Mouse (Mus musculus) small intestine, adult 2 months (tissue): ENCODE measurements around the gene Lrrc17. TPM values are rescaled to one million over a fixed set of nuclear protein-coding genes. Genes with fewer than 3 reads are reported as not detected.
"Not testable (repeated sequence)": the region's sequence is repeated elsewhere in the genome, so short reads cannot be mapped to it uniquely, and the experiment has no call there.

Source experiments
- H3K27ac ChIP-seq: fragments of 200-500 bp; 2 replicates; pipeline ENCODE4 v1.5.1; 2012; ENCODE audit warnings: low read depth, low read length, control low read depth, inconsistent platforms; ENCODE audit not compliant: insufficient read depth
- H3K27me3 ChIP-seq: fragments of 200-500 bp; 2 replicates; pipeline ENCODE4 v1.6.1; 2012; ENCODE audit warnings: mild to moderate bottlenecking, moderate library complexity, low read length, inconsistent platforms; ENCODE audit not compliant: control insufficient read depth, insufficient read depth
- H3K36me3 ChIP-seq: fragments of 200-500 bp; 2 replicates; pipeline ENCODE4 v1.6.1; 2012; ENCODE audit warnings: mild to moderate bottlenecking, low read length, control low read depth, inconsistent platforms; ENCODE audit not compliant: control insufficient read depth, insufficient read depth
- H3K4me1 ChIP-seq: fragments of 200-500 bp; 2 replicates; pipeline ENCODE4 v1.6.1; 2012; ENCODE audit warnings: low read length, inconsistent platforms, mixed read lengths; ENCODE audit not compliant: control insufficient read depth, insufficient read depth, insufficient read length
- H3K4me3 ChIP-seq: fragments of 200-500 bp; 2 replicates; pipeline ENCODE4 v1.5.1; 2012; ENCODE audit warnings: low read depth, mild to moderate bottlenecking, control low read depth, inconsistent platforms, low read length, moderate library complexity
- CTCF ChIP-seq: fragments of 200-500 bp; IDR thresholded peaks from 2 replicates; pipeline ENCODE4 v1.5.1; 2012; ENCODE audit warnings: low read depth, mild to moderate bottlenecking, control low read depth, inconsistent platforms, low read length, moderate library complexity, mixed read lengths; ENCODE audit not compliant: insufficient replicate concordance, insufficient read length; ENCODE audit errors: extremely low read depth
- POLR2A ChIP-seq: fragments of 200-500 bp; IDR thresholded peaks from 2 replicates; pipeline ENCODE4 v1.6.1; 2012; ENCODE audit warnings: low read depth, mild to moderate bottlenecking, control low read depth, inconsistent platforms, low read length, moderate library complexity
- WGBS: fragments of 180-500 bp; shearing (Covaris S2); methylation state at CpG from one replicate; pipeline ENCODE4 v1.1.7; 2018; 5-methylcytosine and 5-hydroxymethylcytosine counted together
- polyA plus RNA-seq: library from polyadenylated mRNA; depleted of rRNA; stranded (reverse); fragments of >200 nt; gene quantifications from 2 replicates; pipeline ENCODE4 v1.2.3, GENCODE M21; 2012

Gene Lrrc17
- polyA plus RNA-seq, 1 experiment, result 0.56 TPM

DNA sequence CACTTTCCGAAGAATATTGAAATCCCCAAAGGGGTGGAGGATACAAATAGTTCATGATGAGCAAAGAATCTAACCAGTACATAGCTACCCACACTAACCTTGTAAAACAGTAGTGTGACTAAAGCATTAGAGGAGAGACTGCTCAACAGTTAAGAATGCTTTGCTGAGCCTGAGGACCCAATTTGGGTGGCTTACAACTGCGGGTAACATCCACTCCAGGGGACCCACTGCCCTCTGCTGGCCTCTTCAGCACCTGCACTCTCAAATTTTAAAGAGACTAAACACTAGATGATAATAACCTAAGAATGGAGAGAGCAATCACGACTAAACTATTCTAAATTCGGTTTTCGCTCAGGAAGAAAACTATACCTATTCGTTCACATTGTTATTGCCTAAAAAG, 43.4 kb downstream of the Lrrc17 start:
- 48% methylated on average over 6 of the region's 6 CpGs for WGBS
- H3K4me1 ChIP-seq, result no peaks in the 10 kb centered on the region
- no peaks in the 10 kb centered on the region for H3K27me3 ChIP-seq
- TF ChIP-seq CTCF (peak; percentile 84; the same call in 1 of the 2 replicates), POLR2A (no peak)
- no peak overlapping the region for H3K4me3 ChIP-seq
- H3K36me3 ChIP-seq, result no peaks in the 10 kb centered on the region
- H3K27ac ChIP-seq, result no peak overlapping the region

GRCm38 (mm10) chr5:21587683-21588082, 44.3 kb downstream of the Lrrc17 start:
- no peak for TF ChIP-seq POLR2A
- TF ChIP-seq CTCF, result no peak

GRCm38 (mm10) chr5:21588220-21588619, 44.9 kb downstream of the Lrrc17 start:
- WGBS, result 90% methylated on average over 13 of the region's 13 CpGs
- no peak for TF ChIP-seq CTCF
- TF ChIP-seq POLR2A, result no peak
- Histone ChIP-seq H3K4me1 (no peaks in the 10 kb centered on the region), H3K36me3 (no peaks in the 10 kb centered on the region), H3K27ac (no peak overlapping the region), H3K27me3 (no peaks in the 10 kb centered on the region), H3K4me3 (no peak overlapping the region)

More at GRCm38 (mm10) chr5:21587683-21588082, 44.3 kb downstream of the Lrrc17 start:
- 71% methylated on average over 7 of the region's 7 CpGs for WGBS
- Histone ChIP-seq H3K27ac (no peak overlapping the region), H3K4me3 (no peak overlapping the region), H3K27me3 (no peaks in the 10 kb centered on the region), H3K36me3 (no peaks in the 10 kb centered on the region), H3K4me1 (no peaks in the 10 kb centered on the region)

- Histone ChIP-seq H3K27me3 (no peaks in the 10 kb centered on the region), H3K36me3 (no peaks in the 10 kb centered on the region), H3K4me1 (no peaks in the 10 kb centered on the region), H3K4me3 (no peak overlapping the region), H3K27ac (no peak overlapping the region)
- WGBS, result 82% methylated on average over 2 of the region's 2 CpGs
- TF ChIP-seq CTCF, result no peak
- TF ChIP-seq POLR2A, result no peak
Measured at GRCm38 (mm10) chr5:21592106-21592505, 48.7 kb downstream of the Lrrc17 start.

DNA sequence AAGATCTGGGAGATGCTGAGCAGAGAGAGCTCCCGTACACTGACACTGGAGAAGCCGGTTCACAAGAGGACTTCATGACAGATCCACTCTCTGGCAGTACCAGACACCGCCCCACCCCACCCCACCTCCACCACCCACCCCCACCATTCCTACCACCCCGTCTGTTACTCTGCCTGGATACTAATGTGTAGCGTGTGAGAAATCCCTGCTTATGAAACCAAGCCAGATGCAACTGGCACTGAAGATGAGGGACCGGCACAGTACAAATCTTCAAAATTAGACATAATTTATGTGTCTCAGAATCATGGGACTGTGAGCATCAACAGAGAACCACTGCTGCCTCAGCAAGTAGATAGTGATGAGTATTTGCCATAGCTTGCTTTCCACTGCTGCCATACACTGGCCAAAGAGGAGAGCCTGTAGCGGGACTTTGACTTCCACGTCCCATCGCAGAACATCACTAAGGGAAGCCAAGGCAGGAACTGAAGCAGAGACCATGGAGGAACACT, 49.9 kb downstream of the Lrrc17 start:
- Histone ChIP-seq H3K4me3 (no peak overlapping the region), H3K4me1 (no peaks in the 10 kb centered on the region), H3K36me3 (no peaks in the 10 kb centered on the region), H3K27ac (no peak overlapping the region), H3K27me3 (no peaks in the 10 kb centered on the region)
- WGBS, result 84% methylated on average over 9 of the region's 9 CpGs
- TF ChIP-seq CTCF (no peak), POLR2A (no peak)

- H3K4me1 ChIP-seq, H3K36me3 ChIP-seq, H3K27ac ChIP-seq, H3K27me3 ChIP-seq, H3K4me3 ChIP-seq: not testable (repeated sequence)
- WGBS, result 57% methylated on average over 2 of the region's 2 CpGs
Measured at GRCm38 (mm10) chr5:21599536-21599935, 56.2 kb downstream of the Lrrc17 start.

GRCm38 (mm10) chr5:21599961-21600360, 56.6 kb downstream of the Lrrc17 start:
- Histone ChIP-seq H3K4me1 (no peaks in the 10 kb centered on the region), H3K36me3 (no peaks in the 10 kb centered on the region), H3K27ac (no peak overlapping the region), H3K27me3 (no peaks in the 10 kb centered on the region), H3K4me3 (no peak overlapping the region)
- TF ChIP-seq POLR2A (no peak), CTCF (no peak)
- 89% methylated on average over 4 of the region's 4 CpGs for WGBS

DNA sequence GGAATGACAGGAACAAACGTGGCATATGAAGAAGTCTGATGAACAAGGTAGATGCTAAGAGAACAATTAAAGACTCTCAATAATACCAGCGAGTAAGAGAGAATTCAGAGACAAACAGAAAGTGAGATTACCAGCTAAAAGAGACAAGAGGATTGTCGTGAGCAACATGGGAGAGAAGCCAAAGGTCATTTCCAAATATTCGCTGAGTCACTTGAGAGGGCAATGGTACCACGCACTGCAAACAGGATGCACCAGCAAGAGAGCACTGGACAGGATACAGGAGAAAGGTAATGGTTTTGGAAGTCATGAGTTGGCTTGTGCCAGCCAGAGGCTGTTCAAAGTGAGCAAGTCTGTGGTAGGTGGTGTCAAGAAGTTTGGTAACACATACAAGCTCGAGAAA, 62.6 kb downstream of the Lrrc17 start:
- WGBS, result 47% methylated on average over 6 of the region's 6 CpGs
- TF ChIP-seq POLR2A, result no peak
- no peak for TF ChIP-seq CTCF
- Histone ChIP-seq H3K4me1 (no peaks in the 10 kb centered on the region), H3K27me3 (no peaks in the 10 kb centered on the region), H3K36me3 (no peaks in the 10 kb centered on the region), H3K27ac (no peak overlapping the region), H3K4me3 (no peak overlapping the region)
